Mouse (Mus musculus) bone marrow, adult 2 months (tissue): ENCODE measurements around the gene Cd2ap. TPM values are rescaled to one million over a fixed set of nuclear protein-coding genes. Genes with fewer than 3 reads are reported as not detected.
A peak's percentile ranks its signal among the peaks of the same experiment; 100 is the strongest.
"Not testable (repeated sequence)": the region's sequence is repeated elsewhere in the genome, so short reads cannot be mapped to it uniquely, and the experiment has no call there.

Experiments
- H3K27ac ChIP-seq: fragments of 200-500 bp; 2 replicates; pipeline ENCODE4 v1.5.1; 2012; ENCODE audit warnings: low read depth, mild to moderate bottlenecking, control low read depth, inconsistent platforms, low read length; ENCODE audit not compliant: control insufficient read depth, poor library complexity, insufficient read depth
- H3K4me1 ChIP-seq: fragments of 200-500 bp; 2 replicates; pipeline ENCODE4 v1.6.1; 2011; ENCODE audit warnings: low read length; ENCODE audit not compliant: control insufficient read depth, insufficient read depth
- H3K4me3 ChIP-seq: fragments of 200-500 bp; replicated peaks from 2 replicates; pipeline ENCODE3; 2011; ENCODE audit warnings: mild to moderate bottlenecking, low read depth, low read length, control low read depth; ENCODE audit not compliant: control insufficient read depth
- CTCF ChIP-seq: fragments of 200-500 bp; IDR thresholded peaks from 2 replicates; pipeline ENCODE4 v1.5.1; 2011; ENCODE audit warnings: low read length, control low read depth; ENCODE audit not compliant: control insufficient read depth, insufficient read depth
- POLR2A ChIP-seq: fragments of 200-500 bp; IDR thresholded peaks from 2 replicates; pipeline ENCODE4 v1.6.1; 2011; ENCODE audit warnings: low read depth, mild to moderate bottlenecking, control low read depth, low read length, borderline replicate concordance; ENCODE audit not compliant: control insufficient read depth
- WGBS: fragments of 180-500 bp; shearing (Covaris S2); methylation state at CpG from one replicate; pipeline ENCODE4 v1.1.7; 2018; 5-methylcytosine and 5-hydroxymethylcytosine counted together
- polyA plus RNA-seq: library from polyadenylated mRNA; stranded (reverse); fragments of >200 nt; gene quantifications from 2 replicates; pipeline ENCODE4 v1.2.4, GENCODE M21; 2011; ENCODE audit warnings: low replicate concordance; ENCODE audit not compliant: missing spikeins, insufficient read depth, insufficient read length

The Cd2ap gene
- polyA plus RNA-seq, 1 experiment: 11.5 TPM

DNA sequence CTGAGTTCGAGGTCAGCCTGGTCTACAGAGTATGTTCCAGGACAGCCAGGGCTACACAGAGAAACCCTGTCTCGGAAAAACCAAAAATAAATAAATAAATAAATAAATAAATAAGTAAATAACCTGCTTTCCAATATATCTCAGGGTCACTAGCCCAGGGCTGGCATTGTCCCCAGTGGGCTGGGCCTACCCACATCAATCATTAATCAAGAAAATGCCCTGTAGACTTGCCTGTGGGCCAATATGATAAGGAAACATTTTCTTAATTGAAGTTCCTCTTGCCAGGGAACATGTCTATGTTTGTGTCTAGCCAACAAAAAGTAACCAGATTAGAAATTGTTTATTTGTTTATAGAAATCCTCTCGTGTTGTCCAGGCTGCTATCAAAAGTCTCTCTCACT is 31.7 kb upstream of the Cd2ap start:
- Histone ChIP-seq H3K4me1 (no peaks in the 10 kb centered on the region; the same call in 1 of the 2 replicates), H3K4me3 (no peak overlapping the region), H3K27ac (no peak overlapping the region)
- 74% methylated on average over 3 of the region's 3 CpGs for WGBS
- TF ChIP-seq CTCF (no peak), POLR2A (no peak)

- H3K27ac ChIP-seq, H3K4me3 ChIP-seq, H3K4me1 ChIP-seq: not testable (repeated sequence)
- 91% methylated on average over 1 of the region's 1 CpGs for WGBS
Observed at GRCm38 (mm10) chr17:42906456-42906855, 30.0 kb upstream of the Cd2ap start.

- no peaks in the 10 kb centered on the region for H3K4me1 ChIP-seq
- H3K4me3 ChIP-seq: no peak overlapping the region
- no peak overlapping the region for H3K27ac ChIP-seq
- no peak for TF ChIP-seq CTCF
- no peak for TF ChIP-seq POLR2A
- 79% methylated on average over 6 of the region's 6 CpGs for WGBS
Observed at GRCm38 (mm10) chr17:42905919-42906318, 29.5 kb upstream of the Cd2ap start.

GRCm38 (mm10) chr17:42900795-42901194 is 24.3 kb upstream of the Cd2ap start:
- no peaks in the 10 kb centered on the region for H3K4me1 ChIP-seq
- WGBS: 56% methylated on average over 2 of the region's 2 CpGs
- TF ChIP-seq POLR2A (no peak), CTCF (no peak)

GRCm38 (mm10) chr17:42887282-42887707 is 10.8 kb upstream of the Cd2ap start:
- TF ChIP-seq POLR2A (no peak), CTCF (no peak)
- Histone ChIP-seq H3K4me3 (no peak overlapping the region), H3K4me1 (no peaks in the 10 kb centered on the region; the same call in none of the 2 replicates), H3K27ac (peak overlapping the region; percentile 51; the same call in 1 of the 2 replicates)
- WGBS: 9% methylated on average over 4 of the region's 4 CpGs

More at GRCm38 (mm10) chr17:42900795-42901194, 24.3 kb upstream of the Cd2ap start:
- no peak overlapping the region for H3K4me3 ChIP-seq
- no peak overlapping the region for H3K27ac ChIP-seq

GRCm38 (mm10) chr17:42885091-42885501 is 8.6 kb upstream of the Cd2ap start:
- Histone ChIP-seq H3K27ac (no peak overlapping the region), H3K4me3 (no peak overlapping the region), H3K4me1 (no peaks in the 10 kb centered on the region; the same call in none of the 2 replicates)
- TF ChIP-seq POLR2A (no peak), CTCF (no peak)
- 72% methylated on average over 7 of the region's 7 CpGs for WGBS

GRCm38 (mm10) chr17:42884382-42884781 is 7.9 kb upstream of the Cd2ap start:
- H3K4me3 ChIP-seq: no peak overlapping the region
- no peak overlapping the region for H3K27ac ChIP-seq
- TF ChIP-seq CTCF (no peak), POLR2A (no peak)
- 54% methylated on average over 4 of the region's 4 CpGs for WGBS
- H3K4me1 ChIP-seq: no peaks in the 10 kb centered on the region; the same call in none of the 2 replicates

GRCm38 (mm10) chr17:42883769-42884168 is 7.3 kb upstream of the Cd2ap start:
- WGBS: 69% methylated on average over 8 of the region's 8 CpGs
- no peak overlapping the region for H3K4me3 ChIP-seq
- no peaks in the 10 kb centered on the region; the same call in none of the 2 replicates for H3K4me1 ChIP-seq
- TF ChIP-seq POLR2A (no peak), CTCF (no peak)
- H3K27ac ChIP-seq: no peak overlapping the region; the same call in 1 of the 2 replicates

DNA sequence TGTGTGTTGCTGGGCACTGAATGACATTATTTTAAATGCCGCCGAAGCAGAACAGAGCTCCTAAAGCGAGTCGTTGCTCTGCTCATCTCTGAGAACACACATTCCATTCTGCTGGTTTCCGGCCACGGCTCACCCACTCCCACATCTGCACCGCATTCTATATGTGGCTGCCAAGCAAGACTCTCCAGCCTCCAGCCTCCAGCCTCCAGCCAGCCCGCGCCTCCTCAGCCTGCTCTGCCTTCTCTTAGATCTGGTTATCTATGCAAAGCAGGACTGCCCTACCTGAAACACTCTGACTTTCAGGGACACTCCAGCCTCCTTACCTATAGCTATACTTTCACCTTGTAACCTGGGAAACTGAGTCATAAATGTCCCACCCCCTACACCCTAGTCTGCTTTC is 6.8 kb upstream of the Cd2ap start:
- H3K4me1 ChIP-seq: no peaks in the 10 kb centered on the region; the same call in 1 of the 2 replicates
- 71% methylated on average over 9 of the region's 9 CpGs for WGBS
- TF ChIP-seq CTCF (no peak), POLR2A (no peak)
- H3K27ac ChIP-seq: no peak overlapping the region
- no peak overlapping the region for H3K4me3 ChIP-seq
